Mouse (Mus musculus) embryonic facial prominence, embryonic 12.5 days (tissue): ENCODE data around the gene Fam3b. TPM values are rescaled to one million over a fixed set of nuclear protein-coding genes. Genes with fewer than 3 reads are reported as not detected.

Experiments
- ATAC-seq: fragments of 200-750 bp; cut with Nextera tagmentation; 2 replicates; pipeline ENCODE4 v1.8.0; 2017; ENCODE audit not compliant: insufficient number of reproducible peaks, insufficient read depth, low FRiP score, low TSS enrichment
- H3K27ac ChIP-seq: fragments of 300-500 bp; sonication (generic); 2 replicates; pipeline ENCODE4 v1.5.1; 2016; ENCODE audit warnings: mild to moderate bottlenecking
- H3K27me3 ChIP-seq: fragments of 300-500 bp; sonication (generic); 2 replicates; pipeline ENCODE4 v1.6.1; 2016; ENCODE audit warnings: mild to moderate bottlenecking, moderate library complexity
- H3K36me3 ChIP-seq: fragments of 300-500 bp; sonication (generic); 2 replicates; pipeline ENCODE4 v1.6.1; 2016; ENCODE audit warnings: mild to moderate bottlenecking
- H3K4me1 ChIP-seq: fragments of 300-500 bp; sonication (generic); 2 replicates; pipeline ENCODE4 v1.6.1; 2016
- H3K4me2 ChIP-seq: fragments of 300-500 bp; sonication (generic); replicated peaks from 2 replicates; pipeline ENCODE4 v1.6.1; 2016; ENCODE audit warnings: mild to moderate bottlenecking, moderate library complexity
- H3K4me3 ChIP-seq: fragments of 300-500 bp; sonication (generic); 2 replicates; pipeline ENCODE4 v1.5.1; 2016; ENCODE audit warnings: mild to moderate bottlenecking
- H3K9ac ChIP-seq: fragments of 300-500 bp; sonication (generic); 2 replicates; pipeline ENCODE4 v1.6.1; 2016; ENCODE audit warnings: mild to moderate bottlenecking, moderate library complexity
- H3K9me3 ChIP-seq: fragments of 300-500 bp; sonication (generic); 2 replicates; pipeline ENCODE4 v1.6.1; 2016; ENCODE audit warnings: mild to moderate bottlenecking, moderate library complexity
- WGBS: fragments of 180-500 bp; shearing (Covaris S2); methylation state at CpG from one replicate; pipeline ENCODE4 v1.1.7; 2016; 5-methylcytosine and 5-hydroxymethylcytosine counted together
- polyA plus RNA-seq: library from polyadenylated mRNA; unstranded; fragments of >200 nt; fragmentation: Nextera tagmentation; extraction: Ambion mirVana; gene quantifications from 2 replicates; pipeline ENCODE4 v1.2.1, GENCODE M21; 2016

The Fam3b gene
- polyA plus RNA-seq, result not detected in 2 replicates

DNA sequence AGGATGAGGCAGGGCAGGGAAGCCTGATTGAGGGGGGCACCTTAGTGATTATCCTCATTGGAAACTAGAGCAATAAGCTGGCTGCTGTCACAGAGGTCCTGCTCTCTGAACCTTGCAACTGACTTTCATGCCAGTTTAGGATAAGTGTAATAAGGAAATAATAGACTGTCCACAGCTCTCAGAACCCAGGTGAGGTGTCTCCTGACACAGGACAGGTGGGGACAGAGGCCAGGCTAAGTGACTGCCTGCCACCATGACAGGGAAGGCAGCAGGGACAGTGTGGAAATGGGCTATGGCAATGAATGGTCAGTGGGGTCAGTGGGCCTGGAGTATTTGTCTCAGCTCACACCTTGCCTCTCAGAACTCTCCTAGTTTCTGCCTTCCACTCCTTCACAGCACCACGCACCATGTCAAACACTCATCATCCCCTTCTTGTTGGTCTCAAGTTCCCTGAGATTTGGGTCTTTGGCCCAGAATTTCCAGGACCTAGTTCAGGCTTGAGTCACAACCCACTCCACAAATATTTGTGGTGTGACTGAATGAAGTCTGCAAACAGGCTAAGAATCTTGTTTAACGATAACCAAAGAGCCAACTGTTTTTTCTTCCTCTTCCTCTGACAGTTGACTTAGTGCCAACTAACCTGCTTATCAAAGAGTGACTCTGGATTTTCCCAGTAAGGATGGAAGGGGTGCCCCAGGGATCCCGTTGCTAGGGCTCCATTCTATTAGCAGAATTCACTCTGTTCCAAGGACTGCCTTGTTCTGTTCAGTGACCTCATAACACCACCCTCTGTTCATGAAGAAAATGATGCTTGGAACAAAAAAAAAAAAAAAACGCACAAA, at the start of gene Fam3b:
Fam3b (minus strand) TSS at position 718 of the 842 bp plus-strand sequence.
- no peaks in the 10 kb centered on the region for H3K9me3 ChIP-seq
- H3K4me2 ChIP-seq, result no peak within 1 kb of the TSS
- H3K4me1 ChIP-seq, result no peaks in the 10 kb centered on the region
- H3K9ac ChIP-seq, result no peak within 1 kb of the TSS
- no peak within 1 kb of the TSS for H3K4me3 ChIP-seq
- H3K36me3 ChIP-seq, result no peaks in the 10 kb centered on the region
- no peaks in the 10 kb centered on the region for H3K27me3 ChIP-seq
- no peak within 1 kb of the TSS for H3K27ac ChIP-seq
- ATAC-seq, result no peak
- WGBS, result 72% methylated on average over 4 of the region's 4 CpGs

DNA sequence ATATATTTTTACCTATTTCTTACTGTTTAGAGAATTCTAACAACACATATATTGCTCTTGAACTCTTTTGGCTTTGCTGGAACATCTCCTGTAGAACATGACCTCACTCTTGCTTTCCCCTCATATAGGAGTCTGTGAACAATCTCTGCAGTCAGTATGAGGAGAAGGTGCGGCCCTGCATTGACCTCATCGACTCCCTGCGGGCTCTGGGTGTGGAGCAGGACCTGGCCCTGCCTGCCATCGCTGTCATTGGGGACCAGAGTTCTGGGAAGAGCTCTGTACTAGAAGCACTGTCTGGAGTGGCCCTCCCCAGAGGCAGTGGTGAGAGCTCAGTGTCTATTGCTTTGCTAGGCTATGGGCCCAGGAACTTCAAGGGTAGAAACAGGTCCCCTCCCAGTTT, 29.7 kb upstream of the Fam3b start:
- Histone ChIP-seq H3K27ac (no peak overlapping the region), H3K9me3 (no peaks in the 10 kb centered on the region), H3K36me3 (no peaks in the 10 kb centered on the region), H3K9ac (no peak overlapping the region), H3K4me3 (no peak overlapping the region), H3K4me2 (no peak overlapping the region), H3K4me1 (no peaks in the 10 kb centered on the region), H3K27me3 (no peaks in the 10 kb centered on the region)
- ATAC-seq, result no peak
- 78% methylated on average over 4 of the region's 4 CpGs for WGBS

DNA sequence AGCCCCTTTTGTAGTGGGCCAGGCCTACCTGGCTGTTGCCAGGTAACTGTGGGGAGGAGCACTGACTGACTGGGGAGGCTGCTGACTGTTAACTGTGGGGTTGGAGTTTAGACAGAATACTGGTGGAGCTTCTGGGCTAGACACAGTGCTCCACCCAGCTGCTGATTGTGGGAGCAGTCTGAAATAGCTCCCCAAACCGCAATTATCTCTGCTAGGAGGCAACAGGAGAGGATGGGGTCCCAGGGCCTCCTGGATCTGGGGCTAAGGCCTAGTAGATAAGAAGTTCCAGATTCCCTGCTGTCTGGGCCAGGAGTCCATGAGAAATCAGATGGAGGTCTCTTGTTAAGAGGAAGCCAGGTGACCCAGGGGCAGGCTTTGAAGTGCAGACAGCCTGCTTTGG, 22.2 kb upstream of the Fam3b start:
- Histone ChIP-seq H3K27me3 (no peaks in the 10 kb centered on the region), H3K9ac (no peak overlapping the region), H3K9me3 (no peaks in the 10 kb centered on the region), H3K4me1 (peaks cover 26% of the 10 kb centered on the region), H3K4me3 (no peak overlapping the region), H3K27ac (peak overlapping the region; percentile 6; the same call in 1 of the 2 replicates), H3K36me3 (no peaks in the 10 kb centered on the region), H3K4me2 (peak overlapping the region; percentile 28; the same call in 1 of the 2 replicates)
- ATAC-seq, result no peak
- 43% methylated on average over 1 of the region's 1 CpGs for WGBS

DNA sequence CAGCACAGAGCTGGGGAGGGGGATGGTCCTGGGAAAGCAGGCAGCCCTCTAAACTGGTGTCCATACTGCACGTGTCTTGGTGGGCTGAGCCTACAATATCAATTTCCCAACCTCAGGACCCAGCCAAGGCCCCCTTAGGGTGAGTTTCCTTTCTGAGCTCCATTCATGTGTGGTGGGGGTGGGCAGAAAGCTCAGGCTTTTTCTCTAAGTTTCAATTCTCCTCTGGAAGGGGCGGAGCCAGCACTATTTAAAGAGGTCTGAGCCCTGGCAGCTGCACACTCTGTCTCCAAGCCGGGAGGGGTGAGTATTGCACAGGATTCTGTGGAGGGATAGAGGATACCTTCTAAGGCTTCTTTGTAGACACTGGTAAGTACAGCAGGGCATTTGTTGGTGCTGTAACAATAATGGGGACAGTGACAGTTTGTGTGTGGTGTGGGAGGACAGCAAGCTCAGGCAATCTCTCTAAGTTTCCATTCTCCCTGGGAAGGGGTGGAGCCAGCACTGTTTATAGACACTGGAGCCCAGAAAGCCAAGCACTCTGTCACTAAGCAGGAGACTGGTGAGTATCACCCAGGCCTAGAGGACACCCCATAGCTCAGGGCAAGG, 21.3 kb upstream of the Fam3b start:
- no peaks in the 10 kb centered on the region for H3K36me3 ChIP-seq
- no peaks in the 10 kb centered on the region for H3K9me3 ChIP-seq
- 9% methylated on average over 3 of the region's 3 CpGs for WGBS
- H3K4me3 ChIP-seq, result no peak overlapping the region
- H3K27me3 ChIP-seq, result no peaks in the 10 kb centered on the region
- ATAC-seq, result peak; percentile 83
- H3K4me2 ChIP-seq, result peak overlapping the region; percentile 28
- peaks cover 26% of the 10 kb centered on the region for H3K4me1 ChIP-seq
- no peak overlapping the region for H3K9ac ChIP-seq
- H3K27ac ChIP-seq, result peak overlapping the region; percentile 72

DNA sequence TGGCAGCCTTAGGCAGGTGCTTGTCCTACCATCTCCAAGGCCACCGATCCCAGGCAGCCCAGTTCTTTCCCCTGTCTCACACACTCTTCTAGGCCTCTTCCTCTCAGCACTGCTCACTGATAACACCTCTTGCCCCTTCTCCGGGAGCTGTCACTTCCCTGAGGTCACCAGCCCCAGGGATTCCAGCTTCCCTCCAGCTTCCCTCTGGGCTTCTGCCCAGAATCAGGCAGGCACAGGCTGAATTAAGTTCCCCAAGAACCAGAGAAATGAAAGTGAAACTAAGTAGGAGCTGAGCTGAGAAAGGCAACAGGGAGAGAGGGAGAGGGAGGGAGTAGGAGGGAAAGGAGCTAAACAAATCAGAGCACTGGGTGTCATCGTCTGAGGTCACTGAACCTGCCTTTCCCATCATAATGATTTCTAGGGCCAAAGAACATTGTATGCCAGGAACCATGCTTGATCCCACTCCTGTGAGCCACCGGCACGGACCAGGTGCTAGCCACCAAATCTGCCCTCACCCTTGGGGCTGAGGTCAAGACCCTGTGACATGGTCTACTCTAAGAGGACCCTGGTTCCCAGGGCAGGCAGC, 20.4 kb upstream of the Fam3b start:
- ATAC-seq, result no peak
- no peak overlapping the region for H3K4me3 ChIP-seq
- peak overlapping the region; percentile 72 for H3K27ac ChIP-seq
- H3K9ac ChIP-seq, result 0 out of 2 replicates have a peak overlapping the region, but pooled peaks have one; percentile 24
- H3K27me3 ChIP-seq, result no peaks in the 10 kb centered on the region
- peaks cover 26% of the 10 kb centered on the region for H3K4me1 ChIP-seq
- H3K4me2 ChIP-seq, result 0 out of 2 replicates have a peak overlapping the region, but pooled peaks have one; percentile 11
- WGBS, result 40% methylated on average over 5 of the region's 5 CpGs
- H3K36me3 ChIP-seq, result no peaks in the 10 kb centered on the region
- no peaks in the 10 kb centered on the region for H3K9me3 ChIP-seq

DNA sequence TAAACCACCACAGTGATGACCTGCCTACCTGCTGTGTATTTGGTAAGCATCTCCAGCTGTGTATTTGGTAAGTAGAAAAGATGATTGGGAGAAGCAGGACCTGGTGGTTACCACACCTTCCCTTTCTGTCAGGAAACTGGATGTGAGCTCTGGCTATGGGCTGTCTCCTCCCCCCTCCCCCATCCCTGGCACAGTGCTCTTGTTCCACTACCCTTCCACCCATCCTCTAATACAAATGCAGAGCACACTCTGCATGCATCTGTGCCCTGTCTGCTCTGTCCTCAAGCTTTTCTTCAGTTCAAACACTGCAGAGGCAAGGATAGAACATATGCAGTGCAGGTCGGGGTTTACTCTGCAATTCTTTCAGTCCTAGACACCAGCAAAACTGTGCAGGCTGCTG, 19.8 kb upstream of the Fam3b start:
- no peak for ATAC-seq
- H3K4me3 ChIP-seq, result no peak overlapping the region
- H3K36me3 ChIP-seq, result no peaks in the 10 kb centered on the region
- no peaks in the 10 kb centered on the region for H3K27me3 ChIP-seq
- peak overlapping the region; percentile 72; the same call in 1 of the 2 replicates for H3K27ac ChIP-seq
- H3K4me2 ChIP-seq, result 0 out of 2 replicates have a peak overlapping the region, but pooled peaks have one; percentile 11
- H3K9ac ChIP-seq, result 0 out of 2 replicates have a peak overlapping the region, but pooled peaks have one; percentile 24
- WGBS, result 47% methylated on average over 1 of the region's 1 CpGs
- H3K9me3 ChIP-seq, result no peaks in the 10 kb centered on the region
- peaks cover 26% of the 10 kb centered on the region for H3K4me1 ChIP-seq

DNA sequence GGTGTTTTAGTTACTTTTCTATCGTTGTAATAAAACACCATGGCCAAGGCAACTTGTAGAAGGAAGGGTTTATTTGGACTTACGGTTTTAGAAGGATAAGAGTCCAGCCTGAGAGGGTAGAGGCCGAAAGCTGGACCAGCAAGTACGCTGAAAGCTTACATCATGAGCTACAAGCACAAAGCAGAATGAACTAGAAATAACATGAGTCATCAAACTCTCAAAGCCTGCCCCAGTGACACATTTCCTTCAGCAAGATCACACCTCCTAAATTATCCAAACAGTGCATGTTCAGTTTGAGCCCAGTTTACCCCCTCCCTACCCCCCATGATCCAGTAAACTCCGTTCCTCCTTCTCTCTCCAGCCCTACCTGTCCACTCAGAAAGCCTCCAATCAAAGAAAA, 19.1 kb upstream of the Fam3b start:
- no peak overlapping the region for H3K4me2 ChIP-seq
- H3K9me3 ChIP-seq, result no peaks in the 10 kb centered on the region
- H3K27ac ChIP-seq, result no peak overlapping the region
- WGBS, result 88% methylated on average over 5 of the region's 5 CpGs
- H3K9ac ChIP-seq, result no peak overlapping the region
- peaks cover 26% of the 10 kb centered on the region for H3K4me1 ChIP-seq
- ATAC-seq, result no peak
- H3K27me3 ChIP-seq, result no peaks in the 10 kb centered on the region
- H3K4me3 ChIP-seq, result no peak overlapping the region
- H3K36me3 ChIP-seq, result no peaks in the 10 kb centered on the region

DNA sequence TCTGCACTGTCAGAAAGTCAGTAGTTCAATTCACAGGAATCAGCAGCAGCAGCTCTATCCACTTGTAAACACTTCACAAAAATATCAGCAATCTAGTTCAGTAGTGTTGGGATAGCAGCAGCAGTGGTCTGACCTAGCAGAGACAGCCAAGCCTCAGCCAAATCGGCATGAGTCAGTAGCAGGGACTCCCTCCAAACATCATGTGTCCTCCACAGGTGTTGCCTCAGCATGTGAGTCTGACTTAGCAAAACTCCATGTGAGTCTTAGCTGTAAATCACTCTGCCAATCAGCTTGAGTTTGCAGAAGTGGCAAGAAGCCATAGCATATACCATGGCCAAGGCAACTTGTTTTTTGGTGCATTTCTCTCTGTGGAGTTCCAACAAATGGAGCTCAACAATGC, 18.5 kb upstream of the Fam3b start:
- ATAC-seq, result no peak
- no peaks in the 10 kb centered on the region for H3K27me3 ChIP-seq
- no peak overlapping the region for H3K4me3 ChIP-seq
- no peak overlapping the region for H3K9ac ChIP-seq
- H3K4me1 ChIP-seq, result peaks cover 26% of the 10 kb centered on the region
- H3K9me3 ChIP-seq, result no peaks in the 10 kb centered on the region
- H3K36me3 ChIP-seq, result no peaks in the 10 kb centered on the region
- no peak overlapping the region for H3K4me2 ChIP-seq
- 86% methylated on average over 1 of the region's 1 CpGs for WGBS
- H3K27ac ChIP-seq, result no peak overlapping the region

DNA sequence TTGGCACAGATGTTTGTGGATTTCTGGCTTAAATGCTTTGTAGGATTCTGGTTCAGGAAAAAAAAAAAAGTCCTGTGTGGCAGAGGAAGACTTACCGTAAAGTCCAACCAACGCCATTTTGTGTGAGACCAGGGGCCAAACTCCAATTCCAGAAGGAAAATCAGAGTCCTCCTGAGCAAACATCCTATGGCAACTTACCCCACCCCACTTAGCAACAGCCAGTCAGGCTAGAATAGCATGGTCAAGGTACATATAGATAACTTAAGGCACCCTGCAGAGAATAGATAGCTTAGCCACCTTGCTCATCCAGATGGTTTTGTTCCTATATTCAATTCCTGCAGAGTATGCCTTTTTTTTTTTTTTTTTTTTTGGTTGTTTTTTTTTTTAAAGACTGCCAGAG, 14.6 kb upstream of the Fam3b start:
- Histone ChIP-seq H3K4me2 (no peak overlapping the region), H3K36me3 (no peaks in the 10 kb centered on the region), H3K27ac (no peak overlapping the region), H3K4me1 (no peaks in the 10 kb centered on the region), H3K27me3 (no peaks in the 10 kb centered on the region), H3K4me3 (no peak overlapping the region), H3K9me3 (no peaks in the 10 kb centered on the region), H3K9ac (no peak overlapping the region)
- 87% methylated on average over 2 of the region's 2 CpGs for WGBS
- no peak for ATAC-seq

DNA sequence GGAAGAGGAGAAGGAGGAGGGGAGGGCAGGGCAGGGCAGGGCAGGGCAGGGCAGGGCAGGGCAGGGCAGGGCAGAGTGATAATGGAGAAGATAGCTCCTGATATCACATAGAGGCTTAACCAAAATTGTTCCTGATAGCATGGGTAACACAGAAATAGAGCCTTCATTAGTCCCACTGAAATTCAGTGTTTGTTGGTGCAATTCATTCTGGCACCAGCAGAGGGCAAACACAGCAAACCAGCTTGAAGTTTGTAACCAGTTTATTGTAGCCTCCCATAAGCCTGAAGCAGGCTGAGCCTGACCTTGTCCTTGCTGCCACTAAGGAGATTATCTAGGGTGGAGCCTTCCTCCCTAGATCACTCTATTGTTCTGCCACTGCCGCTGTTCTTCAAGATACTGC, 8.4 kb upstream of the Fam3b start:
- 26% methylated on average over 1 of the region's 1 CpGs for WGBS
- no peak overlapping the region for H3K4me2 ChIP-seq
- H3K4me1 ChIP-seq, result no peaks in the 10 kb centered on the region
- ATAC-seq, result no peak
- no peaks in the 10 kb centered on the region for H3K36me3 ChIP-seq
- no peaks in the 10 kb centered on the region for H3K27me3 ChIP-seq
- no peaks in the 10 kb centered on the region for H3K9me3 ChIP-seq
- H3K27ac ChIP-seq, result no peak overlapping the region
- H3K4me3 ChIP-seq, result no peak overlapping the region
- no peak overlapping the region for H3K9ac ChIP-seq

DNA sequence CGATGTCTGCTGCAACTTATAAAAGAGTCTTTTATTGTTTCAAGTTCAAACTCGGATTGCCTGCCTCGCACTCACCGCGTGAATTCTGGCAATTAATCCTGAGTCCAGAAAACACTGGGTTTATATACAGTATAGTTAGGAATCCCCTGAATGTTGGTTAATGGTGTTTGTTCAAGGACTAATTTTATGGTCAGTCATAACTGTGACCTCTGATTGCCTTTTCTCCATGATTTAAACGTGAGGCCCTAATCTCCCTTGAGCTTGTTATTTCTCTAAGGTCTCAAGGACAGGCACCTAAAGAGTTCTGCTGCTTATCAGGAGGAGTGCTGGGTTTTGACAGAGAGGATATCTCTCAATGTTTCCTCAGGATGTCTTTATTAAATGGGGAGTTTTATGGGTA, 7.4 kb upstream of the Fam3b start:
- no peaks in the 10 kb centered on the region for H3K4me1 ChIP-seq
- H3K9ac ChIP-seq, result no peak overlapping the region
- 76% methylated on average over 6 of the region's 6 CpGs for WGBS
- no peaks in the 10 kb centered on the region for H3K27me3 ChIP-seq
- H3K4me2 ChIP-seq, result no peak overlapping the region
- no peaks in the 10 kb centered on the region for H3K9me3 ChIP-seq
- no peak overlapping the region for H3K27ac ChIP-seq
- H3K4me3 ChIP-seq, result no peak overlapping the region
- no peaks in the 10 kb centered on the region for H3K36me3 ChIP-seq
- no peak for ATAC-seq

DNA sequence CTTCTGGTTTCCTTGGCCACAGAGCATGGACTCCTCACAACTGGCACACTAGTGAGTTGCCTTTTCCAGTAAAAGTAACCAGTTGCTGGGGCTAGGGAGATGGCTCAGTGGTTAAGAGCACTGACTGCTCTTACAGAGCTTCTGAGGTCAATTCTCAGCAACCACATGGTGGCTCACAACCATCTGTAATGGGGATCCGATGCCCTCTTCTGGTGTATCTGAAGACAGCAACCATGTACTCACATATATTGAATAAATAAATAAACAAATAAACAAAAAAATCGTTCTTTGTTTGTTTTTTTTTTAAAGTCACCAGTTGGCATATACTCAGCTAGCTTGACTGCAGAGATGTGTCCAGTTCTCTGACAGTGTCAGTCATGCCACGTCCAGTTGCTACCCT, 1.7 kb upstream of the Fam3b start:
- no peak overlapping the region for H3K4me2 ChIP-seq
- H3K4me1 ChIP-seq, result no peaks in the 10 kb centered on the region
- no peak overlapping the region for H3K27ac ChIP-seq
- no peaks in the 10 kb centered on the region for H3K27me3 ChIP-seq
- WGBS, result 68% methylated on average over 3 of the region's 3 CpGs
- no peak for ATAC-seq
- H3K9ac ChIP-seq, result no peak overlapping the region
- H3K4me3 ChIP-seq, result no peak overlapping the region
- H3K9me3 ChIP-seq, result no peaks in the 10 kb centered on the region
- no peaks in the 10 kb centered on the region for H3K36me3 ChIP-seq
